Mouse (Mus musculus): ENCODE measurements around the gene Lif. TPM values are rescaled to one million over a fixed set of nuclear protein-coding genes. Genes with fewer than 3 reads are reported as not detected.

The Lif gene
- polyA plus RNA-seq (2016; fragmentation: Nextera tagmentation; extraction: Ambion mirVana) = not detected in 2 replicates

DNA sequence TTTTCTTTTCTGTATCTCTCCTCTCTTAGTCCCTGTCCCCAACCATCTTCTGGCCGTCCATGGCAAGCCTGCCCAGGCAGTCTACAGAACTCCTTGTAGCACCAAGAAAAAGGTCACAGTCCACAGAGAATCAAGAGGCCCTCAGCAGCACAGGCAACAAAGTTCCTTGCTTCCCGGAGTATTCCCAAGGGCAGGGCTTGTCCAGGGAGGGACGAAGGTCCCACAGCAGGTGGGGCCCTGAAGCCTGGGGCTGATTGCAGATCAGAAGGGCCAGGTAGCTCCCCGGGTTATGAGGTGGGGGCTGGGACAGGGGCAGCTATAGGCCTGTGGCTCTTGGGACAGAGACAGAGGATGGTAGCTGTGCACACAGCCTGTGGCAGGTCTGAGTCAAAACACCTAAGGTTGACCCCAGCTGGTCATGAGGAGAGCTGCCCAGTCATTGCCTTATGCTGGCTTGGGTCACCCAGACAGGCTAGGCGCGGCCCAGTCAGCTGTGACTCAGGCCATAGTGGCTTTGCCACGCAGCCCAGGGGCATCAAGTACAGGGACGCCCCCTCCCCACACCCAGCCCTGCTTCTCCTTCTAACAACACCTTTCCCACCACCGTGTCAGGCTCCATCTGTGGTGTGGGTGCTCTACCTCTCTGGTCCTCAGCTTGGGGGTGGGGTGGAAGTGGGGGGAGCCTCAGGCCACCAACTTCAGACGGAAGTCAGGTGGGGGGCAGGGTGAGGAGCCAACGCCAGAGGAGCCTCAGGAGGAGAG, at the start of gene Lif:
Lif (plus strand) TSS at position 712 of the 762 bp plus-strand sequence.
- no peaks in the 10 kb centered on the region for H3K36me3 ChIP-seq
- H3K27me3 ChIP-seq (replicated peaks) = peaks cover 14% of the 10 kb centered on the region; the same call in 1 of the 2 replicates
- no peak within 1 kb of the TSS for H3K4me2 ChIP-seq
- no peak for ATAC-seq
- 44% methylated on average over 11 of the region's 11 CpGs for WGBS (ENCODE audit: insufficient replicate concordance)
- H3K27ac ChIP-seq = no peak within 1 kb of the TSS
- H3K9ac ChIP-seq = no peak within 1 kb of the TSS
- H3K9me3 ChIP-seq (replicated peaks) = no peaks in the 10 kb centered on the region
- H3K4me3 ChIP-seq = no peak within 1 kb of the TSS
- H3K4me1 ChIP-seq = peaks cover 35% of the 10 kb centered on the region

DNA sequence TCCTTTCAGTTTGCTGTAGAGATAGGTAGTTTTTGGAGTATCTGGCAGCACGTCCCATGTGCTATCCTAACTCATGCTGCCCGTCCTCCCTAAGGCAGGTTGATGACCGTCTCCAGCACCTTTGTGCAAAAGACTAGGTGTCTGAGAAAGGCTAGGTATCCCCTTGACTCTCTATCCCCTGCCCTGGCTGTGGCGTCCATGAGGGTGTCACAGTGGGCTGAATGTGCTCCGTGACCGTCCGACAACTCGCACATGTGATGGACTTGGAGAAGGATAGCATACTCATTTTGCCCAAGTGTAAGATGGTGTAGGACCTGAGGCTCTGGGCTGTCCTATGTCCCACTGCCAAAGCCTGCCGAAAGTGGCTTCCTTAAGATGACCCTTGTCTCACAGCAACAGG, 49.7 kb upstream of the Lif start:
- H3K4me3 ChIP-seq = no peak overlapping the region
- H3K9ac ChIP-seq = no peak overlapping the region
- no peaks in the 10 kb centered on the region for H3K27me3 ChIP-seq (replicated peaks)
- H3K4me2 ChIP-seq = no peak overlapping the region
- H3K9me3 ChIP-seq (replicated peaks) = no peaks in the 10 kb centered on the region
- no peak for ATAC-seq
- H3K27ac ChIP-seq = no peak overlapping the region
- WGBS (ENCODE audit: insufficient replicate concordance) = 84% methylated on average over 9 of the region's 9 CpGs
- H3K4me1 ChIP-seq = peaks cover 17% of the 10 kb centered on the region
- H3K36me3 ChIP-seq = peaks cover 49% of the 10 kb centered on the region

DNA sequence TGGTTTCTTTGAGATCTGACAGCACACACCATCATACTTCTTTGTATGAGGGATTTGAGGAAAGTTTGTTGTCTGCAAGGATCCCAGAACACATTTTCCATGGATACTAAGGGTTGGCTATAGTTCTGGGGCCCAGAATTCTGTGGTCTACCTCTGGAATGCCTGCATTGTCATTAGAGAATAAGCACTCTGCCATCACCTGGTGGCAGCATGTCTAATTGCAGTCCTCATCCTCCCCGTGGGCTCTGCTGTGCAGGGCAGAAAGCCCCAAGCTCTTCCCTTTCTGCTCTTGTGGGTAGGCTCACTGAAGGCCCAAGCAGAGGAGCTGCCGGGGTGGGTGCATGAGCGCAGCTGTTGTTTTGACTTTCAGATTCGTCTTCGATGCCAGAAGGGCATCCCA, 47.8 kb upstream of the Lif start:
- no peak for ATAC-seq
- no peaks in the 10 kb centered on the region for H3K27me3 ChIP-seq (replicated peaks)
- H3K4me2 ChIP-seq = no peak overlapping the region
- H3K9ac ChIP-seq = no peak overlapping the region
- H3K4me1 ChIP-seq = peaks cover 3% of the 10 kb centered on the region; the same call in 1 of the 2 replicates
- no peak overlapping the region for H3K4me3 ChIP-seq
- 70% methylated on average over 5 of the region's 5 CpGs for WGBS (ENCODE audit: insufficient replicate concordance)
- no peaks in the 10 kb centered on the region for H3K9me3 ChIP-seq (replicated peaks)
- no peak overlapping the region for H3K27ac ChIP-seq
- H3K36me3 ChIP-seq = peaks cover 63% of the 10 kb centered on the region

DNA sequence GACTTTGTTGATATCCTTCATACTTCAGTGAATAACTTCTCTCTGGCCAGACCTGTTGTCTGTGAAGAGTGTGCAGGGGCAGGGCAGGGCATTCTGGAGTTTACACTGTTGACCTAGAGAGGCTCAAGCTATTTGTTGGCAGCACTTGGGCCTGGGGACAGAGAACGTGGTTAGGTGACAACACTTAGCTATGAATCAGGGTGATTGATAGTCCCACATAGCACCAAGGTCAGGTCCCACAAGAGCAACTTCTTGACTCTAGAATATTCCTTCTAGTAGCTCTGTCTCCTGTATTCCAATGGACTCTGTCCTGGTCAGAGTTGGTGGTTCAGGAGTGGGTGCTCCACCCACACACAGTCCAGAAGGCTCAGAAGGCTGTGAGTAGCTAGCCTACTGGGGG, 46.6 kb upstream of the Lif start:
- H3K4me3 ChIP-seq = no peak overlapping the region
- WGBS (ENCODE audit: insufficient replicate concordance) = 58% methylated on average over 1 of the region's 1 CpGs
- peaks cover 70% of the 10 kb centered on the region for H3K36me3 ChIP-seq
- H3K4me2 ChIP-seq = no peak overlapping the region
- H3K27ac ChIP-seq = no peak overlapping the region
- ATAC-seq = no peak
- no peaks in the 10 kb centered on the region for H3K27me3 ChIP-seq (replicated peaks)
- H3K9ac ChIP-seq = no peak overlapping the region
- H3K9me3 ChIP-seq (replicated peaks) = no peaks in the 10 kb centered on the region
- H3K4me1 ChIP-seq = peaks cover 3% of the 10 kb centered on the region; the same call in 1 of the 2 replicates

DNA sequence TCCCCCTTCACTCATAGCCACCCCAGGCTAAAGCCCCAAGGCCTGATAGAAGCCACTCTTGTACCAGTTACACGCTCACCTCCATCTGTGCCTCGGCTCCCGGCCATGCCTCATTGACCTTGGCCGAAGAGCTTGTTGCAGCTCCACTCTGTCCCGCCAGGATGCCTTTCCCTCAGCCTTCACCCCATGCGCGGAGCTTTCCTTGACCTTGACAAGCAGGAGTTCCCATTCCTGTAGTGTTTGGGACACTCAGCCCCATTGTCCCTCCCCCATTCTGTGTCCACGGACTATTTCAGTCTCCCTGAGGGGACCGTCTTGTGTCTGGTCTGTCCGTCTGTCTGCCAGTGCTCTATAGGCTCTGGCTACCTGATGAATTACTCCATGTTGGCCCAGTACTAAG, 44.2 kb upstream of the Lif start:
- H3K36me3 ChIP-seq = peaks cover 60% of the 10 kb centered on the region
- no peak overlapping the region for H3K4me2 ChIP-seq
- 91% methylated on average over 10 of the region's 10 CpGs for WGBS (ENCODE audit: insufficient replicate concordance)
- no peak overlapping the region for H3K4me3 ChIP-seq
- H3K4me1 ChIP-seq = peaks cover 6% of the 10 kb centered on the region
- H3K27me3 ChIP-seq (replicated peaks) = no peaks in the 10 kb centered on the region; the same call in 1 of the 2 replicates
- no peak overlapping the region for H3K27ac ChIP-seq
- no peak for ATAC-seq
- H3K9me3 ChIP-seq (replicated peaks) = no peaks in the 10 kb centered on the region
- no peak overlapping the region for H3K9ac ChIP-seq

DNA sequence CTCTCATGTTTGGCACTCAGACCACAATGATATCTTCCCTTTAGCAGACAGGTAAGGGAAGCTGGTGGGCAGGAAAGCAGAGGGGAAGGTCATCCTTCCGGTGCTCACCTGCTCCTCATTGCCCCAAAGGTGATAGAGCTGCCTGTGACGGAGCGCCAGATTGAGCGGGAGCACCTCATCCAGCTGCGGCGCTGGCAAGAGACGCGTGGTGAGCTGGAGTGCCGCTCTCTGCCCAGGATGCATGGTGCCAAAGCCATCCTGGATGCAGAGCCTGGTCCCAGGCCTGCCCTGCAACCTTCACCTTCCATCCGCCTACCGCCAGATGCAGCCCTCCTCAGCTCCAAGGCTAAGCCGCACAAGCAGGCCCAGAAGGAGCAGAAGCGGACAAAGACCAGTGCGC, 42.8 kb upstream of the Lif start:
- peaks cover 48% of the 10 kb centered on the region for H3K36me3 ChIP-seq
- no peak overlapping the region for H3K9ac ChIP-seq
- 90% methylated on average over 14 of the region's 14 CpGs for WGBS (ENCODE audit: insufficient replicate concordance)

DNA sequence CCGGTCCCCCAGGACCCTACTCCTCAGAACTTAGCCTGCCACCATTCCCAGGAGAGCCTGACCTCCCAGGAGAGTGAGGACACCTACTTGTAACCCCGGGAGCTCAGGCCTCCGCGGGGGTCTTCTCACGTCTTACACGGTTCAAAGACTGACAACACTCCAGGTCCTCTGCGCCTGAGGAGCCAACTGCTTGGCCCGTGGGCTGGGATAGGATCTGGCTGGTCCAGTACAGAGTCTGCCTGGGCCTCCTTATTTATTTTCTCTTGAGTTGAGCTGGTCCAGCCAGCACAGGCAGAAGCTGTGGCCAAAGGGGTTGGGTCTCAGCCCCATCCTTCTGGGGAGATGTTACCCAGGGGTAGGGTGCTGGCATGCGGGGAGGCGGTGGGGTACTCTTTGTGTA, 42.3 kb upstream of the Lif start:
- peaks cover 44% of the 10 kb centered on the region for H3K36me3 ChIP-seq
- H3K9ac ChIP-seq = no peak overlapping the region
- WGBS (ENCODE audit: insufficient replicate concordance) = 77% methylated on average over 10 of the region's 10 CpGs
- H3K27me3 ChIP-seq (replicated peaks) = peaks cover 19% of the 10 kb centered on the region
- no peak for ATAC-seq
- no peaks in the 10 kb centered on the region for H3K9me3 ChIP-seq (replicated peaks)
- H3K4me1 ChIP-seq = peaks cover 25% of the 10 kb centered on the region
- H3K4me3 ChIP-seq = no peak overlapping the region
- H3K27ac ChIP-seq = no peak overlapping the region
- no peak overlapping the region for H3K4me2 ChIP-seq

More for the DNA sequence above, 42.8 kb upstream of the Lif start:
- Histone ChIP-seq H3K4me1 (peaks cover 20% of the 10 kb centered on the region), H3K4me2 (no peak overlapping the region), H3K27ac (no peak overlapping the region), H3K9me3 (replicated peaks) (no peaks in the 10 kb centered on the region), H3K27me3 (replicated peaks) (peaks cover 15% of the 10 kb centered on the region), H3K4me3 (no peak overlapping the region)
- ATAC-seq = no peak

DNA sequence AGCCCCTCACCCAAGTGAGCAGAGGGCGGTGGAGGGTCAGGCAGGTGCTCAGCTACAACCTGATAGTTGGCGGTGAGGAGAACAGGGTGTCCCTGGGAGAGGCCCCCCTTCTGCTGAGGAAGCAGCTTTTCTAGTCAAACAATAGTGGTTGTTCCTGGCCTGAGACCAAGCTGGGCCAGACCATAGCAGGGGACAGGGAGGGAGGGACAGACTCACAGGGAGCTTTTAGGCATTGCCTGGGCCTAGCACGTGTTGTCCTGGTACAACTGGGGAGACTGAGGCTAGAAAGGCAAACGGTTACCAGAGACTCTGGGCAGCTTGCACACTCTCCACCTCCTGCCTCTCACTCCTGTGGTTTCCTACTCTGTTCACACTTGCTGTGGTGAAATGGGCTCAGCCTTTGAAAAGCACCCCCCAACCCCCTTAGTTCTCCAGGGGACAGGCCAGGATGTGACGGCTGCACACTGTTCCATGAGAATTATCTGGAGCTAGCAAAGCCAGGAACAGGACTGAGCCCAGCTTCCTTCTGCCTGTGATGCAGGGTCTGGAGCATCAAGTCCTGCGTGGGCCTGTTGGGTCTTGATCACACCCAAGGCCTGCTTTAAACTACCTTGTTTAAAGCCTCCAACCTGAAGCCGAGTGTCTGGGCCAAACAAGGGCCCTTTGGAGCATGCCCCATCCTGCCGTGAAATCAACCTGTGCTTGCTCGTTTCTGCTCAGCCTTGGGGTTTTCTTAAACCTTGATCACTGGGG, 40.9 kb upstream of the Lif start:
- H3K27me3 ChIP-seq (replicated peaks) = peaks cover 22% of the 10 kb centered on the region
- H3K36me3 ChIP-seq = peaks cover 33% of the 10 kb centered on the region
- ATAC-seq = no peak
- H3K4me2 ChIP-seq = no peak overlapping the region
- no peaks in the 10 kb centered on the region for H3K9me3 ChIP-seq (replicated peaks)
- H3K4me3 ChIP-seq = no peak overlapping the region
- peaks cover 35% of the 10 kb centered on the region for H3K4me1 ChIP-seq
- H3K27ac ChIP-seq = no peak overlapping the region
- no peak overlapping the region for H3K9ac ChIP-seq
- 79% methylated on average over 9 of the region's 9 CpGs for WGBS (ENCODE audit: insufficient replicate concordance)

DNA sequence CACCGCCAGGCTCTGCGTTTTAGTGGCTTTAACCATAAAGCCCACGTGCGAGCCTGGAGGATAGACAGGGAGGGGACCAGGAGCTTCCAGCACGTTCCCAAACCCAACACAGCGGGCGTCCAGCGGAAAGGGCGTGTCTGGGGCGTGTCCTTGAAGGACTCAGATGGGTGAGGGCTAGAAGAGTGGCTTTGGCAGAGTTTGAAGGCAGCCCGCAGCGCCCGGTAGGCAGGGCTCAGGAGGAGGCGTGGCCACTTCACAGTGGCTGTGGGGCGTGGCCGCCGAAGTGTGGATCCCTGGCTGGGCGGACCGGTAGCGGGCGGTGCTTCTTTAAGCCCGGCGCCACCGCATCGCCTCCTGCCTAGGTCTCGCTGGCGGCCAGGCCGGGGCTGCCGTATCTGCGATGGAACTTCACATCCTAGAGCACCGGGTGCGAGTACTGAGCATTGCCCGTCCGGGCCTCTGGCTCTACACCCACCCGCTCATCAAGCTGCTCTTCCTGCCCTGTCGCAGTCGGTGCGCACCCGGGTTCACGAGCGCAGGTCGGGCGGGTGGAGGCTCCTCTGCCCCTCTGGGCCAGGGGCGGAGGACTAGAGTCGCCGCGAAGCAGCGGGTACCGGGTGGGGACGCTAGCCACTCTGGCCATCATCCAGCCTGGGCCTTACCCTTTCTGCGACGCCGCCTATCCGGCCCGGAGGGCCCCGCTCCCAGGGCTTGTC, 39.3 kb upstream of the Lif start, which contains the start of gene Castor1:
Castor1 (plus strand) TSS at position 312 of the 716 bp plus-strand sequence.
- Histone ChIP-seq H3K9ac (peak within 1 kb of the TSS; percentile 78), H3K36me3 (peaks cover 18% of the 10 kb centered on the region), H3K27me3 (replicated peaks) (peaks cover 22% of the 10 kb centered on the region), H3K27ac (peak within 1 kb of the TSS; percentile 67), H3K9me3 (replicated peaks) (no peaks in the 10 kb centered on the region), H3K4me2 (peak within 1 kb of the TSS; percentile 99), H3K4me3 (peak within 1 kb of the TSS; percentile 66), H3K4me1 (peaks cover 50% of the 10 kb centered on the region)
- ATAC-seq = peak; percentile 94
- 2% methylated on average over 56 of the region's 56 CpGs for WGBS (ENCODE audit: insufficient replicate concordance)

DNA sequence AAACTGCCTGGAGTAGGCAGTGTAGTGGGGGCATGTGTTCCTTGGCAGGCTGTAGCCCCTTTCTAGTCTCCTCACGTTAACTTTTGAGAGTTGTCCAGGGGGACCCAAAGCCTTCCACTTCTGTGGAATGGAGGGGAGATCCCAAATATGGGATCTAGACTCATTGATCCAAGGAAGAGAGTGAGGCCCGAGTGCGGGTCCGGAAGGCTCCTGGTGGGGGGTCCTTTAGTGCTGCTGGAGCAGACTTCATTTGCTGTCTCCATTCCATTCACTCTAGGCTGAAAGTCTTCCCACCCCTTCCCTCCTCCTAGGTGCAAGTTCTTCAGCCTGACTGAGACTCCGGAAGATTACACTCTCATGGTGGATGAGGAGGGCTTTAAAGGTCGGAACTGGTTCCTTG, 38.7 kb upstream of the Lif start:
- WGBS (ENCODE audit: insufficient replicate concordance) = 27% methylated on average over 6 of the region's 6 CpGs
- no peak for ATAC-seq
- peak overlapping the region; percentile 61; the same call in 1 of the 2 replicates for H3K27ac ChIP-seq
- H3K4me1 ChIP-seq = peaks cover 56% of the 10 kb centered on the region
- no peaks in the 10 kb centered on the region for H3K9me3 ChIP-seq (replicated peaks)
- H3K4me2 ChIP-seq = peak overlapping the region; percentile 99
- H3K27me3 ChIP-seq (replicated peaks) = peaks cover 22% of the 10 kb centered on the region
- peak overlapping the region; percentile 78 for H3K9ac ChIP-seq
- H3K36me3 ChIP-seq = peaks cover 12% of the 10 kb centered on the region
- H3K4me3 ChIP-seq = peak overlapping the region; percentile 66

DNA sequence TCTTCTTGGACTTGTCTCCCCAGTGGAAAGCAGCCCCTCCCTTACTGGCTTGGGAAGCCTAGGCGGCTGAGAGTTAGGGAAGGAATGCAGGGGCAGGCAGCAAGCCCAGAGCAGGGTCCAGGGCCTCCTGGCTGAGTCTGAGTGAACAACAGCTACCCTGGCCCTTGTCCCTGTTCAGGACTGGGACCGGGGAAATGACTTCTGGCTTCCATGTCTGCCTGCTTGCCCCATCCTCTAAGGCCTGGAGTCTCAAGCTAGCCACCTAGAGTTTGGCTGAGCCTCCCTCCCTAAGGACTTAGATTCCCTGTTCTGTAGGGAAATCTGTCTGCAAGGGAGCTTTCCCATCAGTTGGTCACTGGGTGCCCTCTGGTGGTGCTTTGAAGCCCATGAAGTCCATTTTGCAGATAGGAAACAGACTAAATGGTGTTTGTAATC, 38.0 kb upstream of the Lif start:
- ATAC-seq = no peak
- Histone ChIP-seq H3K27ac (no peak overlapping the region), H3K9me3 (replicated peaks) (no peaks in the 10 kb centered on the region), H3K4me2 (0 out of 2 replicates have a peak overlapping the region, but pooled peaks have one; percentile 99), H3K4me1 (peaks cover 63% of the 10 kb centered on the region), H3K9ac (no peak overlapping the region), H3K4me3 (no peak overlapping the region), H3K27me3 (replicated peaks) (peaks cover 22% of the 10 kb centered on the region), H3K36me3 (peaks cover 8% of the 10 kb centered on the region)
- WGBS (ENCODE audit: insufficient replicate concordance) = 13% methylated on average over 2 of the region's 2 CpGs
